Mouse (Mus musculus): ENCODE data around the gene Mapkapk2.

Mapkapk2 gene

DNA sequence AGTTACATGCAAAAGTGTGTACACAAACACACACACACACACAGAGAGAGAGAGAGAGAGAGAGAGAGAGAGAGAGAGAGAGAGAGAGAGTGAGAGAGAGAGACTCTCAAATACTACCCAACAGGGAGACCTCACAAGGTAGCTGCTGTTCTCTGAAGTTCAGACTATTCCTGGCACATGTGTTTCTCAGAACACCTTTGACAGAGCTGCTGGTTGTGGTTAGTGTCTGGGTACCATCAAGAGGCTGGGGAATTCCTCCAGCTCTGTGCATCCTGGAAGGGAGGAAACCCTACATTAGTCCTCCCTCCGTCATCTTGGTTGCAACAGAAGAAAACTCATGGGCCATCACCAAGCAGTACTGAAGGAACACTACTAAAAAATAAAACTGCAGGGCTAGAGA is 16.9 kb downstream of the Mapkapk2 start:
- no peak for DNase-seq (ENCODE audit: low spot score)

DNA sequence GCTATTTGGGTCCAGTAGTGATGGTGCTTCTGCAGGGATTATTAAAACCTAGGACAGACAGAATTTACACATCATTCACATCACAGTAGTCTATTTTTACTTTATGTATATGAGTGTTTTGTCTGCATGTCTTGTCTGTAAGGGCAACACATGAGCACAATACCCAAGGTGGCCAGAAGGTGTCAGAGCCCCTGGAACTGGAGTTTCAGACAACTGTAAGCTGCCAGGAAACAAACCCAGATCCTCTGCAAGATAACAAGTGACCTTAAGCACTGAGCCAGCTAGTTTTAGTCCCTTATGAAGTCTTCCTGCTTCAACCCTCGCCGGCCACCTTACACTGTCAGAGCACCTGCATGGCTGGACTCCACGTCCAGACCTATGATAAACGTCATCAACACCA is 17.9 kb downstream of the Mapkapk2 start:
- no peak for DNase-seq (ENCODE audit: low spot score)

DNA sequence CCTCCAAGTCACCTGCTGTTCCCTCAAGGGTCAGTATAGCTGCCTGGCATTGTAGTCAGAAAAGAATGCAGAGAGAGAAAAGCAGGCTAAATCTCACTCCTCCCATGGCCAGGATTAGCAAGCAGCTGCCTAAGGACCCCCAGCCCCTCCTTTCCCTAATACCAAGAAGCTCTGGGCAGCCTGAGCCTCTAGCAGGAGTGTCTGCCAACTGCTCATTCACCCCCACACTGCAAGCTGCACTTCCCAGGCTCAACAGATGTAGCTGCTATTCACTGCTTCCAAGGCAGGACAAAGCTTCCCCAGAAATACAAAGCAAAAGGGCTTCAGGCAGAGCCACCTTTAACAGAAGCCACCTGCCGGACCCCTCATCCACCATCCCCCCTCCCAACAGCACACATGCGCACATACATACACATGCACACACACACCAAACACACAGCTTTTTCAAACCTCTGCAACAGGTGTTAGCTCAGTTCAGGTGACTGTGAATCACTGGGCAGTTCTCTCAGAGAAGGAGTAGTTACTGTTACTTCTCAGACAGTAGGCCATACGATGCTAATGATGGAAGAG is 18.8 kb downstream of the Mapkapk2 start:
- peak; percentile 73 for DNase-seq (ENCODE audit: low spot score)

DNA sequence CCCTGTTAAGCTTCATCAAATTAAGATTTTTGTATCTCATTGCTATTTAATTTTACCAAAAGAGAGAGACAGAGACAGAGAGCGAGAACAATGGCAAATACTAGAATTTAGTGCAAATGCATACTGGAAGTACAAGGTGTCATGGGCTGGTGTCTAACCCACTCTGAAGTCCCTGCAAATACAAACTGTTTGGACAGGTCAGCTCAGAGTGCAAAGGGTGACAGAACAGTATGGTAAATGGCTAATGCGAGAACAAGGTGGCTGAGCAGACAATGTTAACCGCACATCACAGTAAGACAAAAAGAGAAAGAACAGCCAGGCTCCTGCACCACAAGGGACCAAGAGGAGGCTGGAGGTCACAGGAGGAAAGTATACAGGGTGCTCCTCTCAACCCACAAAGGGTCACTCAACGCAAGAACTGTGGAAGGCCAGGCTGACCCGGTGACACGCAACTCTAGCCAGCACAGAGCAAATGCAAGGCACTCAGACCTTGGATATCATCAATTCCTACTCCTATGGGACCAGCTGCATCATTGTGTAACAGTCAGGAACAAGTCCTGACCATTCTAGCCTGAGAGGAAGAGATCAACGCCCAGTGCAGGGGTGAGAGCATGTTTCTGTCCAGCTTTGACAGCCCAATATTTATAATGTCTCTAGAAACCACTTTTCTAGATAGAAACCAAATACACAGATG is 22.4 kb downstream of the Mapkapk2 start:
- no peak for DNase-seq (ENCODE audit: low spot score)

DNA sequence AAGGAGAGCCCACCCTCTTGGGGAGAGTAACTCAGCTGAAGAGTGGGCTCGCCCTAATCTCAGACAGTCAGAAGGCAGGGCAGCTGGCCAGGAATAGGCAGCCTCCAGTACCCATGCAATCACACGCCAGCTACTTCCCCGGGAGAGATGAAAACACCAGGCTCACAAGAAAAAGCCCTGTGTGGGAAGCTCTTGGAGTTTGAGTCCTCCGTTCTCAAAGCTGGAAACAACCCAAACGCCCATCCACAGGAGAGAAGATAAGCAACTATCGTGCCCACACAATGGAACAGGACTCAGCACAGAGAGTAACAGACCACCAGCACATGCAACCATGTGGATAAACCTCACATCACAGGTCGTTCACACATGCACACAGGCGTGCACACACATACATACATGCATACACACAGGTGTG is 23.1 kb downstream of the Mapkapk2 start:
- no peak for DNase-seq (ENCODE audit: low spot score)

DNA sequence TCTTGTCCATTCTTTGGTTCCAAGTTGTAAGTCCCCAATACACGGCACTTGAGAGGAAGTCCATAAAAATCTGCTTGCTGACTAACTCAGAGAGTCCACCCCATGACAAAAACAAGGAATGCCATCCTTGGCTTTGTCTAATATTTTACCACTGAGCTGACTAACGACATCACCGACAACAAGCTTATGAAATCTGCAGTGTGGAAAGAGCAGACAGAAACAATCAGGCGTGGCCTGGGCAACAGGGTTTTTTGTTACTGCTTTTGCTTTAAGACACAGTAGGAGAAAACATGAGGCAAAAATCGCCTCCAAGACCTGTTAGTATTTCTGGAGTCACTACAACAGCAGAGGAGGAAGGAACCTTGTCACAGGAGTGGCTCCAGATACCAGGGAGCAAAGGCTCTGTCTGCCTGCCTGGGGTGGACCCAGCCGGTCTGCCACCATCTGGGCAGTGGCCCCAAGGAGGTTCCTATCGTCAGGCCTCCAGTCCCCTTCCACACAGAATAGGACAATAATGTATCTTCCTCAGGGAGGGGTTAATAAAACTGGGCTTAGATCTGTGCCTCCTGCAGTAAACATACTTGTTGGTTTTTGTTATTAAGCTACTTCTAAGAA is 25.1 kb downstream of the Mapkapk2 start:
- DNase-seq (ENCODE audit: low spot score), result no peak

DNA sequence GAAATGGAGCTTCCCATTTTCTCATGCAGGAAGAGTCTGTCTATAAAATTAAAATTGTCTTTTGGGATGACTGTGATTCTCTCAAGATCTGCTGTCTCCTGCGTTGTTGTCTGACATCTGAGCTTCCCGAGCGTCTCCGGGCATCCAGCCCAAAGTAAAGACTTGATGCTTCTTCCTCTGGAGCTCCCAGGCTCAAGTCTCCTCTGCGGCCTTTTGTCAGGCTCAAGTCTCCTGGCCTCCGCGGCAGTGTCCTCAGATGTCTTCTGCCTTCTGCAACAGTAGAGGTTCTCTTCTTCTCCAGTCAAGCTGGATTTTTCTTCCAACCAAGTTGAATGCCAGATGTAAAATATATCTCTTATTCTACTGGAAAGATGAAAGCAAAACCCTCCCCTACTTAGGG is 28.6 kb downstream of the Mapkapk2 start:
- no peak for DNase-seq (ENCODE audit: low spot score)

DNA sequence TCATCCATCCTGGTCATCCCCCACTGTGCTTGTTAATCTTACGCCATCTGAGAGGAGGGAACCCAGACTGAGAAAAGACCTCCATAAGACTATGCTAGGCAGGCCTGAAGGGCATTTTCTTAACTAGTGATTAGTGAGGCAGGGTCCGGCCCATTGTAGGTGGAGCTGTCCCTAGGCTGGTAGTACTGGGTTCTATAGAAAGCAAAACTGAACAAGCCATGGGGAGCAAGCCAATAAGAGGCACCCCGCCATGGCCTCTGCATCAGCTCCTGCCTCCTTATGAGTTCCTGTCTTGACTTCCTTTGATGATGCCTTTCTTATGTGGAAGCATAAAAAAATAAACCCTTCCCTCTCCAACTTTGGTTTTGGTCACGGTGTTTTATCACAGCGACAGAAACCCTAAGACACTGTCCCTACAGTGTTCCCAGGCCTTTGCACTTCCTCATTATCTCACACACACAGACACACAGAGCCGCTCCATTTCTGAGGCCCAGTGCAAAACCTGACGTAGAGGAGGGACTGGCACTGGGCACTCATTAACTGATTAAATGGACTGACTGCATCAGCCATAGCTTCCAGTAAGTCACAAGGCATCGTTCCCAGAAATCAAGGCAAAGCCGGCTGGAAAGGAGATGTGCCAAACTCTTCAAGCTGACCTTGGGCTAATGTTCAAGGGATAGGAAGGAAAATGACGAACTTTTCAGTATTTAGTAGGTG is 29.5 kb downstream of the Mapkapk2 start:
- no peak for DNase-seq (ENCODE audit: low spot score)

DNA sequence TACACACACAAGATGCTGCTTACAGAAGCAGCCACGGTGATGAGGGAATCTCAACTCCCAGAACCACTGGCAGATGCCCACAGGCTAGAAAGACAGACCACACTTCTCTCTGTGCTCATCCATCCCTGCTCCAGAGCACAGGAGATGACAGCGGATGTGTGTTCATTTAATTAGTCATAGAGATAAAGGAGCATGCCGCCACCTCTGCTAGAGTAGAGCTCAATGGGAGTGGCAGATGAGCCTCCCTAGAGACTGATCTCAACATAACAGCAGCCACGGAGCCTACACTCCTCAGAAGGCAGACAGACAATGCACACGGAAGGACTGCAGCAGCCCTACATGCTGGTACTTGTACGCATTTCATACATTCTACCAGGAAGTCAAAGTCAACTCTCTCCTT is 33.4 kb downstream of the Mapkapk2 start:
- peak; percentile 31 for DNase-seq (ENCODE audit: low spot score)

DNA sequence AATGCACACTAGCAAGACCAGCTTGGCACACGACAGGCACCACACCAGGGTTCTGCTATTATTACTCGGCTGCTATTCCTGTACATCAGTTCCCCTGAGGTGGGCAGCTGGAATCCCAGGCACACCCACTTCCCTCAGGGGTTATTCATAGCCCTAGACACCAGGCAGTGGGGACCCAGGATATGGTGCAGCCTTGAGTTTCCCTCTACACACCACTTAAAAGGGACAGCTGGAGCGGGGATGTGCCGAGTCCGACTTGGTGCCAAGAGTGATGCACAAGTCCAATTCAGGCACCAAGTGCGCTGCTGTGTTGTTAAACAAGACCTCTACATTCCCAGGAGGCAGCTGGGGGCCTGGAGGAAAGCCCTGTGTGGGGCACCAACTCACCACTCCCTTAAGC is 34.8 kb downstream of the Mapkapk2 start:
- DNase-seq (ENCODE audit: low spot score), result no peak

DNA sequence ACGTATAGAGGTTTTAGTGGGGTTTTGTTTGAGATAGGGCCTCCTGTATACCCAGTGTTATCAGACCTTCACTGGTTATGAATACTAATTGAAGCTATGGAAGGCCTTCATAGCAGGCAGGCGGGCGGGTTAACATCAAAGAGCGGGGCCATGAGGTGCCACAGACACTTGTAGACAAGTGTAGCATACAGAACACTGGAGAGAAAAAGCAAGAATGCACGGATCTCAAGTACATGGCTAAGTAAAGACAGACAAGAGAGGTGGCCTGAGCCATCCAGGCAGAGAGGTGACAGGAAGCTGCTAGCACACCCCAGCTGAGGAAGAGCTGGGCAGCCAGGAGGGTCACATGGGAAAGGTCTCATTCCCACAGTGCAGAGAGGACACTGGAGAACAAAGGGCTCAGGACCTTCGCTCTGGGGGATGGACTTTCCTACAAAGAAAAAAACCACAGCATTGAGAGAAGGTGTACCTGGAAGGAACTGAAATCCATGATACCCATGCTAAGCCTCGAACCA is 35.8 kb downstream of the Mapkapk2 start:
- DNase-seq (ENCODE audit: low spot score), result no peak

DNA sequence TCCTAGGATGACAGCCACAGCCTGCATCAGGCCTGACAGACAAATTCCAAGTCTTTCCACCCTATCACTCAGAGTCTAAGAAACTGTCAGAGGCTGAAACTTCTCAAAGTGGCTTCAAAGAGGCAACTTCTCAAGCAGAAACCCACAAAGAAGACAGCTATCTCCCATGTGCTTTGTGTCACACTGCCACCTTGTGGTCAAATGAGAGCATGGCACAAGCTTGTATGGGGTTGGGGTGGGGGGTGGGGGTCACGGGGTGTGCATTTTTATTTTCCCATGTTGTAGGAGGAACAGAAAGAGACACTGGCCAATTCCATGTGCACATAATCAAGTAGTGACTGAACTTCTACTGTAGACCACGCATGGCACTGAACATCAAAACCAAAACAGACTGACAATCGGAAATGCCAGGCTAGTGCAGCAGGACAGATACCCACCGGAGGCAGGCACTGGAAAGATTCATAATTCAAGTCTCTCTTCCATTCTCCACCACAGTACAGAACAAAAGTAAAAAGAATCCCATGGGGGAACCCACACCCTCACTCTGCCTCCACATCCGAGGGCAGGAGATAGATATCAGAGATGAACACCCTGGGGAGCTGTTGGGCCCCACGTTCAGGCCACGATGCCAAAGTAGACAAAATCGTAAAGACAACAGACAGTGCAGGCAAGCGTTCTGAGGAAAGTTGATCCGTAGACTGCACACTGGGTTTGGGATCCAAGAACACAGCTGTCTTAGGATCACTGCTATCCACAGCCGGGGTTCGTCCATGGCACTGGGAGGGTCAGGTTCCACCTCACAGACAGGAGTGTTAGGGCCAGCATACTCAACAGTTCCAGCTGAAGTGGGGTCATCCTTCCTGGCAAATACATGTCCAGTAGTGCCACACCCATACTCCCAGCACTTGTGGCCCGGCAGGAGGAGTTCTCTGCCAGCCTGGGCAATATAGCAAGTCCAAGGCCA is 37.1 kb downstream of the Mapkapk2 start:
- peak; percentile 68 for DNase-seq (ENCODE audit: low spot score)

DNA sequence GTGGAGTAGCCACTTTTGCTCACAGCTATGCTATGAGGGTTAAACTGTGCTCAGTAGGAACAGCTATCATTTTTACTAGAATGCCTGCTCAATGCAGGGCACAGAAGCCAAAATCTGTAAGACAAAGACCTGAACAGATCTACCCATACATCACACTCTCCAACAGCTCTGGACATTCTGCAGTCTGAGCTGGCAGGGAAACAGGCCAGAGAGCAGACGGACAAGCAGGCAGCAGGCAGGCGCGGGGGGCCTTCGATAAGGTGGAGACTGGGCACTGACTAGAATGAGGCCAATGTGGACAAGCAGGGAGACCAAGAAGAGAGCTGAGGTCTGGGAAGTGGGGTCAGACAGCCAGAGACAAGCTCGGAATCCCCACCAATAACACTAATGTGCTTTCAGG is 37.8 kb downstream of the Mapkapk2 start:
- DNase-seq (ENCODE audit: low spot score), result no peak

DNA sequence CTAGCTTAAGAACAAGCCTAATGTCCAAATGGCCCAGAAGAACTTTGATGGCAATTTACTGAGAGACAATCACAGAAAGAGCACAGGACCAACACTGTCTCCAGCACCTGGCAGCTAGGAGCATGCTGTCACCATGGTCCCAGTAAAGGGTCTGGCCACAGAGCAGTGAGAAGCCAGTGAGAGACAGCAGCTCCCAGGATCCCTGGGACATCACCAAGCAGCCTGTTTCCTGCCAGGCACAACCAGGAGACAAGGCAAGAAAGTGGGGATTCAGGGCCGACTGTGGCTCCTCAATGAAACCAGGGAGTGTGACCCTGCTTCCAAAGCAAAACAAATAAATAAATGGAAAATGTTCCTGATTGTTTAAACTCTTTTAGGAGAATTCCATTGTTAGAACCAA is 38.2 kb downstream of the Mapkapk2 start:
- DNase-seq (ENCODE audit: low spot score), result no peak

DNA sequence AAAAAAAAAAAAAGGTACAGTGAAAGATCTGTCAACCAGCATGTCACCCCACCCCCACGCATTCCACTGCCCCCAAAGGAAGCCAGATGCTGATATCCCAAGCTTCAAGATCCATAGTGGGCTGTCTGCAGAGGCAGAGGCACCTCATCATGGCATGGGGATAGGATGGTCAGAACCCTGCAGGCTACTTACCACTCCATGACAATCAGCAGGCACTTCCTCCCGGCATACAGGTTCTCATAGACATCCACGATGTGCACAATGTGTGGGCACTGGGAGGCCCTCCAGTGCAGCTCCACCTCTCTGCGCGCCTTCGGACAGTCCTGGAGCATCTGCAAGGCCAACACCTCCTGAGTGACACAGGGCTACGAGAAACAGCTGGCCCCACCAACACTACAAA is 39.2 kb downstream of the Mapkapk2 start:
- no peak for DNase-seq (ENCODE audit: low spot score)

DNA sequence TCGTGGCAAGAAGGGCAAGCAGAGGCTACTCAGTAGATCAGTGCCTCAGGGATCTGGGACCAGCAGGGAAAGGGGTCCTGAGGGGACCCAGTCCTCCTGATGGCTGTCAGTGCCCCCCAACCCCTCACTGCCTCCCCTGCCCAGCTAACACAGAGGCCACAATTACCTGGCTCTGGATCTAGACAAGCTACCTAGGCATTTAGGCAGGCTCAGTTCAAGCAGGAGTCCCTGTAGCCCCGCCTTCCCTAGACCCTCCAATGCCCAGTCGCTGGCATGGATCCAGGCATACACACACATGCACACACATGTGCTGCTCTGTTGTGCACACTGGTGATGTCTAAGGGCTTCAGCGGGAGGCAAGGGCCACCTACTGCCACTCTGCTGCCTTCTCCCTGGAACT is 43.4 kb downstream of the Mapkapk2 start:
- no peak for DNase-seq (ENCODE audit: low spot score)

DNA sequence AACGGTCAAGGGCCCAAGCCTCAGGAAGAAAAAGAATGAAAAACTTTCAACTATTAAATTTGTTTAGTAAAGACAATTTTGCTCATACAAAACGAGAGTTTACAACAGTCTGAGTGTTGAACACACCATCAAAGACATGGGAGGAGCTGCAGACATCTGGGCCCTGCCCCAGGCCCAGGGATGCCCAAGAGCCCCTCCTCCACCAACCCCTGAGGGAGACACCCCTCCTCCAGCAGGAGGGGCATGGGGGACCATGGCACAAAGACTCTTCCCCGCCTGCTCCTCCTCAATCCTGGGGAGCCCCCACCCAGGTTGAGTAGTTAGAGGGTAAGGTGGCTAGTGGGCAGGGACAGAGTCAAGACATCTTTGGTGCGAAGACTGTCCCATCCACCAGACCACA is 44.0 kb downstream of the Mapkapk2 start:
- DNase-seq (ENCODE audit: low spot score), result no peak

DNA sequence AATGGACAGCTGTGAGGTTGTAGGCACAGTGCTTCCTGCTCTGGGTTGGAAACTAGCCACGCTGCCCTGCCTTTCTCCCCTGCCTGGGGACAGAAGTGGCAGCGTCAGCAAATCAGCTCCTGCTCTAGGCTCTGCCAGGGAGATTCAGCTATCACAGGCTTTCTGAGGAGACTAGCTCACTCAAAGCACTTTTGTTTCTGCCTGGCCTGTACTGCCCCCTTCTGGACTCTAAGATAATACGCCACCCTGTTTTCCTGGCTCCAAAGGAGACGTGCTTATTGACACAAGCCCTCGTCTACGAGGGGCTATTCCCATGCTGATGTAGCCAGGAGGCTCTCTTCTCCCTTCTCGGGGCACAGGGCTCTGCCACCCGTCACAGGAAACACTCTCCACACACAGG is 44.4 kb downstream of the Mapkapk2 start:
- peak; percentile 89 for DNase-seq (ENCODE audit: low spot score)

DNA sequence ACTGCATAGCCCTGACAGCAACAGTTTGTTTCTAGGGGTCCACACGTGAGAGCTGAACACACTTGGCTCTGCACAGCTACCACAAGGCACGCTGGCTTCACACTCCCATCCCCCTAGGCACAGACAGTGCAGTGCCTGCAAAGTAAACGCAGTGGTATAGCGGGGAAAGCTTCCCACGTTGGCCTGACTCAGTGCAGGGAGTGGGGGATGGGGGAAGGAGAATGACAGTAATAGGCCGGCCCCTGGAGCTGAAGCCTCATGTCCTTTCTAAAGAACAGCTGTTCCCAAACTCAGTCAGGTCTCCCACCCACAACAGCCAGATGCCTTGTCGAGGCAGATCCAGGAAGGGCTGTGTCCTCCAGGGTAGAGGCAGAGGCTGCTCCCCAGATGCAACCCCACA is 46.6 kb downstream of the Mapkapk2 start:
- DNase-seq (ENCODE audit: low spot score), result no peak

DNA sequence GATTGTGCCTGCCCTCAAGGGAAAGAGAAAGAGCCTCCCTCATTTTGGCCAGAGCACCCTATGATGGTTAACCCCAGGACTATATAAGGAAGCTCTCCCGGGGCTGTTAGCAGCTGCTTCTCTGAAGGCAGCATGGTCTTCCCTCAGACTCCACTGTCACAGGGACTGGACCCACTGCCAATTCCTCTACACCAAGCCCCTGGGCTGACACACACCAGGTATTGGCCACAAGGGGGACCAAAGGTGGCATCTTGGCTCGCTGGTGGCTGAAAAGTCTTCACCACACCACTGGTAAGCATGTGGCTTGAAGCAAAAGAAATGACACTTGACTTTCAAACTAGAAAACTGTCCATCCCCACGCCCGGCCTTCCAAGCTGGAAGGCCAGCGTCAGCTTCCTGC is 47.0 kb downstream of the Mapkapk2 start:
- DNase-seq (ENCODE audit: low spot score), result no peak

DNA sequence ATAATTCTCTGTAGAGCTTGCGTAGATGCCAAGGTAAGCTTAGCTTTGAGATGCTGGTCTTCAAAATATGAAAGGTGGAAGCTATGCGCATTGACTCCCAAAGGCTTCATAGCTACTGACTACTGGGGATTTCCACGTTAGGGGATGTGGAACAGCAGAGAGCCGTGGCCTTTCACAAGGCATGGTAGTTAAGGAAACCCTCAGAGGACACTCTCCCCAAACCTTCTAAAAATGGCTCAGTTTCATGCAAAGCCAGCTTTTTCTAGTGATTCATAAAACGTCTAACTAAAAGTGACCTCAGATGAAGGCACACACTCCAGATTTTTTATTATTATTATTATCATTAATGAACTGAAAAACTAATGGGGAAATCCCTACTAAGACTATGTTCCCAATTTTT is 47.6 kb downstream of the Mapkapk2 start:
- no peak for DNase-seq (ENCODE audit: low spot score)

DNA sequence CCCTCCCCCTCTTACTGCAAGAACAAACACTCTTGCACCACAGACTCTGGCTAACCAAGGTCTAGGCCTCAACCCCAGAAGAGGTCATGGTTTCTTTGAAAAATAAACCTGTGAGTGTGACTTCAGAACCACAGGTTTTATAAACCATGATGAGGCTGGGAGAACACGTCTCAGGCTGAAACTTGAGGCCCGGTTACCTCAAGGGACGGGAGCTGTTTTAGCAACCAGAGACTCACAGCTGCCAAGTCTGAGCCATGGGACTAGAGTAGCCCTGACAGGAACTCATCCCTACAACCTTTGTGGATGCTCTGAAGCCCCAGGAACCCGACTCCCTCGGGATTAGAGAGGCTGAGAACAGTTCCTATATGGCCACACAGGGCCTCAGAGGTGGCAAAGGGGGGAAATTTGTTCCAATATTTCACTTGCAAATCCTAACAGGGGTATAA is 48.2 kb downstream of the Mapkapk2 start:
- no peak for DNase-seq (ENCODE audit: low spot score)
